Mouse (Mus musculus): ENCODE data around the gene Ptx4. TPM values are rescaled to one million over a fixed set of nuclear protein-coding genes. Genes with fewer than 3 reads are reported as not detected.

Gene Ptx4
- total RNA-seq, 2 experiments from 2014 or later: 4.6 to 7.2 TPM

Other genes with a start within 250 kb of the Ptx4 start
- 10 to 100 TPM; 19.9 to 21.8 TPM for gene Nubp2, start 234.4 kb upstream of the Ptx4 start, total RNA-seq (2021)
- gene Spsb3, start 234.1 kb upstream of the Ptx4 start, total RNA-seq (2021): 10 to 100 TPM; 32.4 to 39.3 TPM
- 10 to 100 TPM; 17.5 to 17.9 TPM for gene Eme2, start 225.7 kb upstream of the Ptx4 start, total RNA-seq (2021)
- gene Mrps34, start 225.6 kb upstream of the Ptx4 start, total RNA-seq (2021): 100 to 1,000 TPM; 108 to 115 TPM
- gene Nme3, start 224.3 kb upstream of the Ptx4 start, total RNA-seq (2021): 10 to 100 TPM; 41.5 to 43.7 TPM
- gene Mapk8ip3, start 183.8 kb upstream of the Ptx4 start, total RNA-seq (2021): 10 to 100 TPM; 66.2 to 70.4 TPM
- gene Jpt2, start 160.1 kb upstream of the Ptx4 start, total RNA-seq (2021): 10 to 100 TPM in 1 of 2 experiments, 1 to 10 TPM in 1; 7.5 to 11.1 TPM
- gene Cramp1l, start 105.0 kb upstream of the Ptx4 start, total RNA-seq (2021): 10 to 100 TPM; 14.5 to 14.6 TPM
- 1 to 10 TPM; 6.3 to 7.3 TPM for gene Ift140, start 104.7 kb upstream of the Ptx4 start, total RNA-seq (2021)
- gene Tmem204, start 37.2 kb upstream of the Ptx4 start, total RNA-seq (2021): 10 to 100 TPM; 35.5 to 39.1 TPM
- gene Telo2, start 4.8 kb upstream of the Ptx4 start, total RNA-seq (2021): 10 to 100 TPM; 11.2 to 13.3 TPM
- gene Clcn7, start 12.6 kb downstream of the Ptx4 start, total RNA-seq (2021): 10 to 100 TPM; 27.5 to 28.9 TPM
- gene Ccdc154, start 41.7 kb downstream of the Ptx4 start, total RNA-seq (2021): not detected
- gene Gm38655, start 54.7 kb downstream of the Ptx4 start, total RNA-seq (2021): not detected
- gene BC003965, start 63.8 kb downstream of the Ptx4 start, total RNA-seq (2021): 10 to 100 TPM; 19.2 to 22.0 TPM
- gene Unkl, start 67.6 kb downstream of the Ptx4 start, total RNA-seq (2021): 10 to 100 TPM; 10.8 to 10.9 TPM
- 10 to 100 TPM; 13.1 to 14.3 TPM for gene Gnptg, start 119.4 kb downstream of the Ptx4 start, total RNA-seq (2021)
- gene Tsr3, start 119.4 kb downstream of the Ptx4 start, total RNA-seq (2021): 10 to 100 TPM in 1 of 2 experiments, 1 to 10 TPM in 1; 9.3 to 10.2 TPM
- gene Baiap3, start 135.6 kb downstream of the Ptx4 start, total RNA-seq (2021): under 1 TPM; 0.17 to 0.63 TPM
- gene Ube2i, start 153.9 kb downstream of the Ptx4 start, total RNA-seq (2021): 100 to 1,000 TPM; 119 to 121 TPM
- gene Prss34, start 177.6 kb downstream of the Ptx4 start, total RNA-seq (2021): under 1 TPM; 0.53 to 0.54 TPM
- not detected for gene Prss28, start 187.9 kb downstream of the Ptx4 start, total RNA-seq (2021)
- gene Prss29, start 197.9 kb downstream of the Ptx4 start, total RNA-seq (2021): not detected
- gene Tpsab1, start 224.8 kb downstream of the Ptx4 start, total RNA-seq (2021): 1 to 10 TPM; 2.3 to 2.6 TPM
- gene Tpsb2, start 245.5 kb downstream of the Ptx4 start, total RNA-seq (2021): 1 to 10 TPM; 5.2 to 5.7 TPM
- not detected for gene Tpsg1, start 248.5 kb downstream of the Ptx4 start, total RNA-seq (2021)

Data from heart, postnatal 14 days (tissue).